Mouse (Mus musculus): ENCODE data around the gene Ncf1.

DNA sequence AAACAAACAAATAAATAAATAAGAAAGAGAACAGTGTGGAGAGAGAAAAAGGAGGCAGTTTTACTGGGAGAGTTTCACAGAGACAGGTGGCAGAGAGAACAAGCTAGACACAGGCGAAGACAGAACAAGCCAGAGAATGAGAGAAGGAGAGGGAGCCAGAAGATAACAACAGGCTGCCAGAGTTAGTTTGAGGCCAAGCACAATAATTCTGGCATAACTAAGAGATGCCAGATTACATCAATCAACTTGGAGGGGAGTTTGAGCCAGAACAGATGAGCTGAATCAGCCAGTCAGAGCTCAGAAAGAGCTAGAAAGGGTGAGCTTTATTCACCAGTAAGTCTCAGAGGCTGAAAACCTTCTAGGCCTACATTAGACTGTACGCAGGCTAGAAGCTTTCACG is 21.2 kb upstream of the Ncf1 start:
- no peak for TF ChIP-seq TAL1 (IDR thresholded peaks at IDR 0.05; ENCODE audit: low read length)
- no peak for TF ChIP-seq GATA1 (IDR thresholded peaks at IDR 0.05; ENCODE audit: low read length)

Measured in erythroblast, embryonic 14.5 days (primary cell).